ENCODE assay signal across 17 mouse cellular contexts in the genomic region with DNA sequence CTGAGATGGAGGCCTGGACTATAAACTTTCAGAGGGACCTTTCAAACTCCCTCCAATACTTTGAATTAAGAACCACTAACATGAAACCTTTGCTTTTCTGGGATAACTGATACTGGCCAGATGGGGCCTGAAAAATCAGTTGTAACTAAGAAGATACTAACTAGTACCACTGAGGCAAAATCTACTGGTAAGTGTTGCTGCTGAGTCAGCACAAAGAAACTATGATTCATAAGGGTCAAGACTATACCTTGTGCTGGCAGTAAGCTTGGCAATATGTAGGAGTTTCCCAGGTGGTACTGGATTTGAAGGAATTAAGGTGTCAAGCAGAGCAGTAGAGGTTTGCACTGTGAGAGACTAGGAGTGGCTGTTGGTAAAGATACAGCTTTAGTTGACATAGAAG.
"Had no signal": no experiment of that assay in that cellular context is flagged by ENCODE, and none has a peak within 500 bp of the region (broad histone marks: within the 10 kb centered on the region; RNA-seq: fewer than 3 reads in every experiment).

No protein-coding gene starts in this region.

- DNase-seq: retina, postnatal 1 day; right cerebral cortex, adult 18-20 months; right cerebral cortex, postnatal 14 days; right cerebral cortex, postnatal 25 days; right cerebral cortex, postnatal 4 days; spleen, adult 18-20 months; thymus, adult 18-20 months; thymus, adult 2 months; thymus, postnatal 14 days; thymus, postnatal 25 days; thymus, postnatal 36 days; thymus, postnatal 4 days had no signal

- H3K9me3 ChIP-seq: neural tube, embryonic 12.5 days; neural tube, embryonic 13.5 days; neural tube, embryonic 15.5 days; stomach, embryonic 15.5 days had no signal

- H3K4me1 ChIP-seq: neural tube, embryonic 12.5 days; neural tube, embryonic 13.5 days; neural tube, embryonic 15.5 days; stomach, embryonic 15.5 days had no signal

- H3K4me2 ChIP-seq: neural tube, embryonic 12.5 days; neural tube, embryonic 13.5 days; neural tube, embryonic 15.5 days; stomach, embryonic 15.5 days had no signal

- H3K27ac ChIP-seq: neural tube, embryonic 12.5 days; neural tube, embryonic 13.5 days; neural tube, embryonic 15.5 days; stomach, embryonic 15.5 days; stomach, postnatal 0 days had no signal

- H3K27me3 ChIP-seq: neural tube, embryonic 12.5 days; neural tube, embryonic 13.5 days; neural tube, embryonic 15.5 days; stomach, embryonic 15.5 days had no signal

- H3K4me3 ChIP-seq: neural tube, embryonic 12.5 days; neural tube, embryonic 13.5 days; neural tube, embryonic 15.5 days; stomach, embryonic 15.5 days had no signal

- H3K9ac ChIP-seq: neural tube, embryonic 12.5 days; neural tube, embryonic 13.5 days; neural tube, embryonic 15.5 days; stomach, embryonic 15.5 days had no signal
